Mouse (Mus musculus): Measurements from ENCODE around the gene Edf1.

- TF ChIP-seq ZNF384 (IDR thresholded peaks at IDR 0.05; ENCODE audit: low read depth, low read length) (no peak), HCFC1 (IDR thresholded peaks at IDR 0.05; ENCODE audit: borderline replicate concordance, insufficient read depth, low read length) (no peak)
Observed at GRCm38 (mm10) chr2:25602526-25602925, 44.9 kb downstream of the Edf1 start.
